ENCODE assay signal across 8 mouse cellular contexts in genomic region chr5:3501564-3502001, GRCm38 (mm10). TPM values are rescaled to one million over a fixed set of nuclear protein-coding genes. Genes with fewer than 3 reads are reported as not detected.
DNase-seq lines count a peak whose midpoint lies in the region; ATAC-seq and TF ChIP-seq lines count a peak whose summit lies in the region.

No protein-coding gene starts in this region.

- H3K9me3 ChIP-seq in lung, postnatal 0 days (ENCODE audit: low read length), result no peaks in the 10 kb centered on the region
- H3K9me3 ChIP-seq in kidney, postnatal 0 days (replicated peaks; ENCODE audit: low read length), result no peaks in the 10 kb centered on the region
- no peaks in the 10 kb centered on the region for H3K9me3 ChIP-seq in forebrain, embryonic 13.5 days (replicated peaks)
- H3K9me3 ChIP-seq in hindbrain, embryonic 14.5 days (ENCODE audit: control insufficient read depth, low read length), result no peaks in the 10 kb centered on the region

- 38% methylated on average over 8 of the region's 8 CpGs for WGBS in lung, postnatal 0 days
- 16% methylated on average over 8 of the region's 8 CpGs for WGBS in kidney, postnatal 0 days
- 67% methylated on average over 8 of the region's 8 CpGs for WGBS in forebrain, embryonic 13.5 days
- 54% methylated on average over 8 of the region's 8 CpGs for WGBS in hindbrain, embryonic 14.5 days

- no peak for ATAC-seq in lung, postnatal 0 days
- peak; percentile 66; the same call in 1 of the 2 replicates for ATAC-seq in kidney, postnatal 0 days (replicated peaks; ENCODE audit: low FRiP score, low read depth)
- no peak for ATAC-seq in forebrain, embryonic 13.5 days
- ATAC-seq in hindbrain, embryonic 14.5 days (ENCODE audit: low FRiP score), result no peak

- no peaks in the 10 kb centered on the region for H3K27me3 ChIP-seq in lung, postnatal 0 days (replicated peaks; ENCODE audit: insufficient read depth, low read length)
- no peaks in the 10 kb centered on the region for H3K27me3 ChIP-seq in kidney, postnatal 0 days (ENCODE audit: insufficient read depth, low read length)
- no peaks in the 10 kb centered on the region for H3K27me3 ChIP-seq in forebrain, embryonic 13.5 days
- H3K27me3 ChIP-seq in hindbrain, embryonic 14.5 days (ENCODE audit: control insufficient read depth, insufficient read depth, low read length), result no peaks in the 10 kb centered on the region

- no peak overlapping the region for H3K4me2 ChIP-seq in lung, postnatal 0 days (replicated peaks; ENCODE audit: low read depth, low read length)
- H3K4me2 ChIP-seq in kidney, postnatal 0 days (ENCODE audit: low read length), result peak overlapping the region; percentile 3; the same call in 1 of the 2 replicates
- no peak overlapping the region for H3K4me2 ChIP-seq in forebrain, embryonic 13.5 days
- no peak overlapping the region for H3K4me2 ChIP-seq in hindbrain, embryonic 14.5 days (replicated peaks)

- peak overlapping the region; percentile 9; the same call in 1 of the 2 replicates for H3K27ac ChIP-seq in lung, postnatal 0 days (ENCODE audit: low read length)
- H3K27ac ChIP-seq in kidney, postnatal 0 days, result peak overlapping the region; percentile 42; the same call in 1 of the 2 replicates
- no peak overlapping the region for H3K27ac ChIP-seq in forebrain, embryonic 13.5 days
- no peak overlapping the region for H3K27ac ChIP-seq in hindbrain, embryonic 14.5 days

- TF ChIP-seq CTCF in lung, postnatal 0 days (IDR thresholded peaks at IDR 0.05), result no peak
- no peak for TF ChIP-seq CTCF in kidney, postnatal 0 days (IDR thresholded peaks at IDR 0.05; ENCODE audit: low read depth)

- no peak overlapping the region for H3K9ac ChIP-seq in lung, postnatal 0 days (replicated peaks; ENCODE audit: low read depth)
- 0 out of 2 replicates have a peak overlapping the region, but pooled peaks have one; percentile 27 for H3K9ac ChIP-seq in kidney, postnatal 0 days (ENCODE audit: low read depth, low read length)
- H3K9ac ChIP-seq in forebrain, embryonic 13.5 days, result no peak overlapping the region
- no peak overlapping the region for H3K9ac ChIP-seq in hindbrain, embryonic 14.5 days

- DNase-seq in lung, postnatal 0 days (ENCODE audit: low spot score), result no peak
- DNase-seq in lung, postnatal 25 days (ENCODE audit: low spot score), result no peak
- DNase-seq in heart, adult 18-20 months, result peak; percentile 62 to 66
- peak; percentile 29 for DNase-seq in kidney, postnatal 0 days (ENCODE audit: low spot score)
- peak; percentile 15 for DNase-seq in skeletal muscle tissue, adult 2 months (ENCODE audit: low read depth, low spot score)
- no peak for DNase-seq in right cerebral cortex, adult 18-20 months
- DNase-seq in hindbrain, embryonic 14.5 days (ENCODE audit: low spot score), result no peak

- no peak for TF ChIP-seq EP300 in lung, postnatal 0 days (IDR thresholded peaks at IDR 0.05)

- H3K4me1 ChIP-seq in lung, postnatal 0 days (ENCODE audit: insufficient read depth, low read depth, low read length), result peaks cover 8% of the 10 kb centered on the region; the same call in 1 of the 2 replicates
- H3K4me1 ChIP-seq in kidney, postnatal 0 days (replicated peaks; ENCODE audit: insufficient read depth, low read length), result peaks cover 11% of the 10 kb centered on the region
- 0 out of 2 replicates have a peak, but pooled peaks cover 3% of the 10 kb centered on the region for H3K4me1 ChIP-seq in forebrain, embryonic 13.5 days
- no peaks in the 10 kb centered on the region for H3K4me1 ChIP-seq in hindbrain, embryonic 14.5 days (replicated peaks; ENCODE audit: control insufficient read depth, insufficient read depth, low read length)

- no peaks in the 10 kb centered on the region; the same call in 1 of the 2 replicates for H3K36me3 ChIP-seq in lung, postnatal 0 days (ENCODE audit: insufficient read depth, low read length)
- no peaks in the 10 kb centered on the region for H3K36me3 ChIP-seq in kidney, postnatal 0 days (ENCODE audit: insufficient read depth, low read length)
- H3K36me3 ChIP-seq in forebrain, embryonic 13.5 days (ENCODE audit: poor library complexity, severe bottlenecking), result no peaks in the 10 kb centered on the region
- no peaks in the 10 kb centered on the region for H3K36me3 ChIP-seq in hindbrain, embryonic 14.5 days (replicated peaks; ENCODE audit: control insufficient read depth, insufficient read depth)

- no peak overlapping the region for H3K4me3 ChIP-seq in lung, postnatal 0 days (ENCODE audit: low read depth, low read length)
- H3K4me3 ChIP-seq in kidney, postnatal 0 days (replicated peaks; ENCODE audit: low read depth, low read length), result no peak overlapping the region
- no peak overlapping the region for H3K4me3 ChIP-seq in forebrain, embryonic 13.5 days
- H3K4me3 ChIP-seq in hindbrain, embryonic 14.5 days (replicated peaks; ENCODE audit: low read length), result no peak overlapping the region

RNA-seq across cellular contexts. Expression of gene Fam133b, which starts 42.0 kb away (rescaled TPM):
- polyA plus RNA-seq in lung, postnatal 0 days (2015; fragmentation: Nextera tagmentation; extraction: Ambion mirVana), result 21.0 and 22.2 TPM in 2 replicates
- 10 to 100 TPM; 10.8 to 11.4 TPM for total RNA-seq in heart, adult 18-20 months (2021)
- polyA plus RNA-seq in kidney, postnatal 0 days (2015; fragmentation: Nextera tagmentation; extraction: Ambion mirVana), result 30.6 and 31.0 TPM in 2 replicates
- polyA plus RNA-seq in forebrain, embryonic 13.5 days (2015; fragmentation: Nextera tagmentation; extraction: Ambion mirVana), result 39.0 and 40.6 TPM in 2 replicates
- polyA plus RNA-seq in hindbrain, embryonic 14.5 days (2014; fragmentation: Nextera tagmentation; extraction: Ambion mirVana), result 23.2 and 25.0 TPM in 2 replicates

Comparison
In these comparisons a context has a peak if more than half of its experiments do, and no peak if none do; other contexts are left out.
1. DNase-seq: peak in heart, adult 18-20 months (2 of 2), kidney, postnatal 0 days (single experiment) and skeletal muscle tissue, adult 2 months (single experiment); none in lung, postnatal 0 days (single experiment), lung, postnatal 25 days (single experiment), right cerebral cortex, adult 18-20 months (single experiment) and hindbrain, embryonic 14.5 days (single experiment).
2. H3K27ac ChIP-seq: peak in lung, postnatal 0 days (single experiment) and kidney, postnatal 0 days (single experiment); none in forebrain, embryonic 13.5 days (single experiment) and hindbrain, embryonic 14.5 days (single experiment).